Mouse (Mus musculus) forebrain, embryonic 13.5 days (tissue): ENCODE measurements at regions not wholly inside any gene's neighbourhood (a gene's known extent, or its start where the extent isn't known, plus 50 kb on each side); places are given as distances from the start of the nearest gene placed in this dataset.

Source experiments
- ATAC-seq: fragments of 200-750 bp; cut with Nextera tagmentation; 2 replicates; pipeline ENCODE4 v1.8.0; 2017
- H3K27ac ChIP-seq: fragments of 300-500 bp; sonication (generic); 2 replicates; pipeline ENCODE4 v1.5.1; 2015; ENCODE audit warnings: inconsistent platforms, mild to moderate bottlenecking, moderate library complexity
- H3K27me3 ChIP-seq: fragments of 300-500 bp; sonication (generic); 2 replicates; pipeline ENCODE4 v1.6.1; 2015; ENCODE audit warnings: mild to moderate bottlenecking, inconsistent platforms
- H3K36me3 ChIP-seq: fragments of 300-500 bp; sonication (generic); 2 replicates; pipeline ENCODE4 v1.6.1; 2015; ENCODE audit warnings: mild to moderate bottlenecking, inconsistent platforms; ENCODE audit not compliant: poor library complexity, severe bottlenecking
- H3K4me1 ChIP-seq: fragments of 300-500 bp; sonication (generic); 2 replicates; pipeline ENCODE4 v1.6.1; 2015; ENCODE audit warnings: inconsistent platforms
- H3K4me2 ChIP-seq: fragments of 300-500 bp; sonication (generic); 2 replicates; pipeline ENCODE4 v1.6.1; 2015; ENCODE audit warnings: inconsistent platforms, mild to moderate bottlenecking, moderate library complexity
- H3K4me3 ChIP-seq: fragments of 300-500 bp; sonication (generic); 2 replicates; pipeline ENCODE4 v1.5.1; 2015; ENCODE audit warnings: mild to moderate bottlenecking, inconsistent platforms
- H3K9ac ChIP-seq: fragments of 300-500 bp; sonication (generic); 2 replicates; pipeline ENCODE4 v1.6.1; 2015; ENCODE audit warnings: mild to moderate bottlenecking, inconsistent platforms
- H3K9me3 ChIP-seq: fragments of 300-500 bp; sonication (generic); replicated peaks from 2 replicates; pipeline ENCODE4 v1.6.1; 2016; ENCODE audit warnings: inconsistent platforms
- WGBS: fragments of 180-500 bp; shearing (Covaris S2); methylation state at CpG from one replicate; pipeline ENCODE4 v1.1.7; 2015; 5-methylcytosine and 5-hydroxymethylcytosine counted together

DNA sequence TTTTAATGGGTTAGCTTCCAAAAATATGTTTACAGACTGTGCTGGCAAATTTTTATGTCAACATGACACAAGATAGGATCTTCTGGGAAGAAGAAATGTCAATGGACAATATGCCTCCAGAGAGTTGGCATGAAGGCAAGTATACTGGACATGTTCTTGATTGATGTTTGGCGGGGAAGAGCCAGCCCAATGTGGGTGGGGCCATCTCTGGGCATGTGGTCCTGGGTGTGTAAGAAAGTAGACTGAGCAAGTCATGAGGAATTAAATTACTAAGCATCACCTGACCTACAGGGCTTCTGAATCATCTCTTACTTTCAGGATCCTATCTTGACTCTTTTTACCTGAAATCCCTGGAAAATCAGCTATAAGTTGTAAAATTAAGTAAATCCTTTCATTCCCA is 525.0 kb upstream of the Grm7 start:
- Histone ChIP-seq H3K4me3 (no peak overlapping the region), H3K27me3 (no peaks in the 10 kb centered on the region), H3K4me2 (no peak overlapping the region), H3K9ac (no peak overlapping the region), H3K4me1 (no peaks in the 10 kb centered on the region), H3K36me3 (no peaks in the 10 kb centered on the region), H3K27ac (no peak overlapping the region), H3K9me3 (no peaks in the 10 kb centered on the region)
- ATAC-seq, result no peak
- 90% methylated on average over 1 of the region's 1 CpGs for WGBS

DNA sequence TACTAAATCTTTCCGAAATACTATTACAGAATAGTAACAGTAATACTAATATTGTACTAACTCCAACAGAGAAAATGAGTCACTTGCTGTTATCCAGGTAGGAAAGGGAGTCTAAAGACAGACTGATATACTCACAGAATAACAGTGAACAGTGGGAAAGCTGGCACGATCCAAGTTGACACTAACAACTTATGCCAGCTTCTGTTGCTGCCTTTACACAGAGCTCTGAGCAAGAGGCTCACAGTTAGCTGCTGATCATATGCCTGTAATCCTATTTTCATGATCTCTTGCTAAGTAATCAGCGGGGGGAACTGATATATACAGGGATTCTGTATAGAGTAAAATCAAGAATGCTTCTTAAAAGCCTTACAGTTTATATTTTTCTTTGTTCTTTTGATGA is 513.1 kb upstream of the Grm7 start:
- ATAC-seq, result no peak
- Histone ChIP-seq H3K27me3 (no peaks in the 10 kb centered on the region), H3K4me3 (no peak overlapping the region), H3K4me2 (no peak overlapping the region), H3K4me1 (no peaks in the 10 kb centered on the region), H3K27ac (no peak overlapping the region), H3K36me3 (no peaks in the 10 kb centered on the region), H3K9me3 (no peaks in the 10 kb centered on the region), H3K9ac (no peak overlapping the region)
- WGBS, result 81% methylated on average over 3 of the region's 3 CpGs

DNA sequence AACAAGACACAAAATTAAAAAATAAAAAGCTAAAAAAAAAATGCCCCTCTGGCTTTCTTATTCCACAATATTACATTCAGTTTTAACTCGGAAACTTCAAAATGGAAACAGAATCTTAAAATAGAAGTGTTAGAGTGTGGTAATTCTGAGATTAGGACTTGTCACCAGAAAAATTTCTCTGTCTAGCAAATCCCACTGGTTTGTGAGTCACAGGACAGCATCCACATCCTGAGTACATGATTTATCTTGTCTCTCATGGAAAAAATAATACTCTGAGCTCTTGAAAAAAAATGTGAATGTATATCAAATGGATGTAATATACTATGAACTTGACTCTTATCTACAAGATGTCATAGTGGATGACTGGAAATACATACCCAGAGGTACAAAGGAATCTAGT is 511.8 kb upstream of the Grm7 start:
- Histone ChIP-seq H3K4me3 (no peak overlapping the region), H3K27ac (no peak overlapping the region), H3K36me3 (no peaks in the 10 kb centered on the region), H3K9me3 (no peaks in the 10 kb centered on the region), H3K4me1 (no peaks in the 10 kb centered on the region), H3K27me3 (no peaks in the 10 kb centered on the region), H3K4me2 (no peak overlapping the region), H3K9ac (no peak overlapping the region)
- 88% methylated on average over 1 of the region's 1 CpGs for WGBS
- no peak for ATAC-seq

DNA sequence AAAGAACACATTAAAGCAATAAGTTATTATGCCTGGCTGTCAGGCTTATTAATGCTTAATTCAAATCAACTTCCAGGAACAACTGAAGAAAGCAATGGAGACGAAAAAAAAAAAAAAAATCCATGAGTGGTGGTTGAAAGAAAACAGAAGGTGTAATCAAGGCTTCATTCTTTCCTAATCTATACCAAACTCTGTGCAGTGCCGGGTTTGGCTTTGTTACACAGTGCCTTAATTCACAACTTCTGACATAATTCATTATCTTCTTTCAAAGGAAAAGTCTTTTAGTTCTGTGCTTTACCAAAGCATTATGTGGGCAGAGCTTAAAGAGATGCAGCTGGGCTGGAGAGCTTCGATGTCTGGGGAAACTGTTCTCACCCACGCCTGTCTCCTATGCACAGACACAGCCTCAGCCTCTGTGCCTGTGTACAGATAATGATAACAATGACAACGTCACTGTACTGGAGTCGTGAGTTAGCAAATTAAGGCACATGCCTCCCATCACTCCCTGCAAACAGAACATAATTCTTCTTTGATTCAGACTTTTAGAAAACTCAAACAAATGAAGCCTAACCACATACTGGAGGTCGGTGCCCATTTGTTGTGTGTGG is 508.2 kb upstream of the Grm7 start:
- Histone ChIP-seq H3K4me3 (no peak overlapping the region), H3K9ac (no peak overlapping the region), H3K27ac (no peak overlapping the region), H3K9me3 (no peaks in the 10 kb centered on the region), H3K4me1 (no peaks in the 10 kb centered on the region), H3K36me3 (no peaks in the 10 kb centered on the region), H3K27me3 (no peaks in the 10 kb centered on the region), H3K4me2 (no peak overlapping the region)
- peak; percentile 78 for ATAC-seq
- 18% methylated on average over 7 of the region's 7 CpGs for WGBS

DNA sequence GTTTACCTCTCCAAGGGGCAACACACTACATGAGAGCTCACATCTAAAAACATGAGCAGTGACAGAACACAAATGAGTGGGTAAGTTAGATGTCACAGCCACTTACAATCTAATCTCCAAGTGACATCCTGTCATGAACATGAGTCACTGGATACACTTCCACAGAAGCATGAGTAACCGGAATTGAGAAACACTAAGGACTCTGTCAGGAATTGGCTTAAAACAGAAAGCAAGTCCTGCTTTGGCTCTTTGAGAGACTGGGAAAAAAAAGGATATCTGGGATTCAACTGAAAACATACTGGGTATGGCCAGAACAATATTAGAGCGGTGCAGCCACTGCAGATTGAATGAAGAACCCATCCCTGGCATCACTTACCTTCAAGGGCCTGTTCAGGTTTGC is 506.0 kb upstream of the Grm7 start:
- Histone ChIP-seq H3K36me3 (no peaks in the 10 kb centered on the region), H3K4me3 (no peak overlapping the region), H3K4me1 (no peaks in the 10 kb centered on the region), H3K27ac (no peak overlapping the region), H3K9ac (no peak overlapping the region), H3K4me2 (no peak overlapping the region), H3K9me3 (no peaks in the 10 kb centered on the region), H3K27me3 (no peaks in the 10 kb centered on the region)
- ATAC-seq, result no peak
- 94% methylated on average over 2 of the region's 2 CpGs for WGBS

DNA sequence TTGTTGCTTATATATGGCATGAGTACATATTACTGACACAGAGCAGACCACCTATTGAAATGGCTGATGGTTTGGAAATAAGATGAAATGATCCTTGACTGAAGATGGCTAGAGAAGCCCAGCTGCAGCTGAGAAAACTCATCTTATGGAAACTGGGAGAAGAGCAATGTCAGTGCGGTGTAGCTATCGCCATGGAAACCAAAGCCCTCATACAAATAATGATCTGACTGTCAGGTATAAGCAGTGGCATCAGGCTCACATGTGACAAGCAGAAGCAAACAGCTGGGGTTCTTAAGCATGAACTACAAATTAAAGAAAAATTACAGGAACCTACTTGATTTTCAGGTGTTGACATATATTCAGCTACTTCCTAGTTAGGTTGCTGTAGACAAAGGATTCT is 476.8 kb upstream of the Grm7 start:
- H3K27me3 ChIP-seq, result no peaks in the 10 kb centered on the region
- no peak overlapping the region for H3K27ac ChIP-seq
- no peak overlapping the region for H3K9ac ChIP-seq
- no peaks in the 10 kb centered on the region for H3K4me1 ChIP-seq
- H3K9me3 ChIP-seq, result no peaks in the 10 kb centered on the region
- no peak overlapping the region for H3K4me2 ChIP-seq
- H3K36me3 ChIP-seq, result no peaks in the 10 kb centered on the region
- peak; percentile 69; the same call in 1 of the 2 replicates for ATAC-seq
- no peak overlapping the region for H3K4me3 ChIP-seq
- WGBS, result 75% methylated on average over 2 of the region's 2 CpGs

DNA sequence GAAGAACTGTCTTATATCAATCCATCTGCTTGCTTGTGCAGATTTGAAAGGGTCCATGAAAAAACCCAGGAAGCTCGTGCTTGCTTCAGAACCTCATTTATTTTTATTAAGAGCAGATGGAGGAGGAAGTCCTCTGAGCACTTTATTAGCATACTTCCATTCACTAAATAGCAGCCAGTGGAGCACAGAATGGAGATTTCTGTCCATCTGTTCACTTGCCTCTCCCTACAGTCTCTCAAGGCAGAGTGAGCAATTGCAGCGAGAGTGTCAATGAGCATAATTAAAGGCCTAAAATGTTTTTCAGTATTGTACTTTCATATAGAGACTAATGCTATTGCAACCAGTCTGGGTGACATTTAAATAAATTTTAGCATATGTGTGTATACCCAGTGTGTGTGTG is 439.4 kb upstream of the Grm7 start:
- H3K27me3 ChIP-seq, result no peaks in the 10 kb centered on the region
- H3K27ac ChIP-seq, result no peak overlapping the region
- no peaks in the 10 kb centered on the region for H3K4me1 ChIP-seq
- H3K4me2 ChIP-seq, result no peak overlapping the region
- H3K36me3 ChIP-seq, result no peaks in the 10 kb centered on the region
- no peaks in the 10 kb centered on the region for H3K9me3 ChIP-seq
- ATAC-seq, result peak; percentile 96
- H3K9ac ChIP-seq, result no peak overlapping the region
- H3K4me3 ChIP-seq, result no peak overlapping the region
- 48% methylated on average over 2 of the region's 2 CpGs for WGBS

DNA sequence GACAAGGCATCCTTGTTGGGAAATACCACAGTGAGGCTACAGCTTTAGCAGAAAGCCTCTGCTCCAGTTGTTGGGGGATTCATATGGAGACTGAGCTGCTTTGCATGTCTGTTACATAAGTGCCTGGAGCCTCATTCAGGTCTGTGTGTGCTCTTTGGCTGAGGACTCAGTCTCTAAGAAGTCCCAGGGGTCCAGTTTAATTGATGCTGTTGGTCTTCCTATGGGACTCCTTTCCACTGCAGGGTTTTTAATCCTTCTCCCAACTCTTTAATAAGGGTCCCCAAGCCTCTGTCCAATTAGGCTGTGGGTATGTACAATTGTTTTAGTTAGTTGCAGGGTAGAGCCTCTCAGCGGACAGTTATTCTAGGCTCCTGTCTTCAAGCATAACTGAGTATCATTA is 436.6 kb upstream of the Grm7 start:
- Histone ChIP-seq H3K4me1 (no peaks in the 10 kb centered on the region), H3K4me2 (no peak overlapping the region), H3K4me3 (no peak overlapping the region), H3K27ac (no peak overlapping the region), H3K27me3 (no peaks in the 10 kb centered on the region), H3K9ac (no peak overlapping the region), H3K36me3 (no peaks in the 10 kb centered on the region), H3K9me3 (no peaks in the 10 kb centered on the region)
- no peak for ATAC-seq
- WGBS, result 96% methylated on average over 1 of the region's 1 CpGs

DNA sequence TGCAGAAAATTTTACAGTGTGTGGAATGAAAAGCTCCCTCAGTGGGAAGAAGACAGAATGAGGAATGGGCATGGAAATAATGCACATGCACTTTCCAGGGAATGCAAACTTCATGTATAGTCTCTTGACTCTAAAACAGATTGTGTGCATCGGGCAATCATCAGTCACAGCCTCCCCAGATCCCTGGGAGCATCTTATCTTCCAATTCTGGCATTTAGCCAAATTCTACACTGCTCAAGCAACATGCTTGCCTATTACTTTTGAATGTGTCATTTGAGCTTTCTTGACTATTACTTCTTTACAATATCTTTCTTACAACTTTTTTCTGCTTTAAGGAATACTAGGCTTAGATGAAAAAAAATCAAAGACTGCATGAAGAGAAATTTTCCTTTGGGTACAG is 397.9 kb upstream of the Grm7 start:
- Histone ChIP-seq H3K4me1 (no peaks in the 10 kb centered on the region), H3K27me3 (no peaks in the 10 kb centered on the region), H3K9ac (no peak overlapping the region), H3K4me2 (no peak overlapping the region), H3K27ac (no peak overlapping the region), H3K36me3 (no peaks in the 10 kb centered on the region), H3K9me3 (no peaks in the 10 kb centered on the region), H3K4me3 (no peak overlapping the region)
- no peak for ATAC-seq
- WGBS, result 67% methylated on average over 1 of the region's 1 CpGs

DNA sequence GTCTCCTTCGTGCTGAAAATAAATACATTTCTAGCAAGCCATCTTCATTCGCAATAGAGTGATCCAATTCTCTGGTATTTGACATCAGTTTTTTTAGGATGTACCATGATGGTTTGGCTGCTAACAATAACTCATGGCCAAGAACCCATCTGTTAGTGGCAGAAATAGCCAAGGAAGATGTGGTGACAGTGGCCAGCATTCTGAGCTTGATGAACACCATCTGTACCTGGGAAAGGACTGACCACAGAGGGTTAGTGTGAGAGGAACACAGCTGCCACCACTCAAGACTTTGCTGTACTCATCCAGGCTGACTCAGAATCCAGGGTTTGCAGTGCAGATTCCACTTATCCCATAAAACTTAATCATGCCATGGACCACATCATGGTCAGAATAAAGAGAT is 348.8 kb upstream of the Grm7 start:
- no peak overlapping the region for H3K4me2 ChIP-seq
- H3K27me3 ChIP-seq, result no peaks in the 10 kb centered on the region
- no peak for ATAC-seq
- H3K4me1 ChIP-seq, result no peaks in the 10 kb centered on the region
- H3K36me3 ChIP-seq, result no peaks in the 10 kb centered on the region
- no peak overlapping the region for H3K9ac ChIP-seq
- no peaks in the 10 kb centered on the region for H3K9me3 ChIP-seq
- H3K27ac ChIP-seq, result no peak overlapping the region
- WGBS, result 86% methylated on average over 2 of the region's 2 CpGs
- H3K4me3 ChIP-seq, result no peak overlapping the region
